Mouse (Mus musculus): ENCODE measurements around the gene Ptgr1.

Ptgr1 gene

DNA sequence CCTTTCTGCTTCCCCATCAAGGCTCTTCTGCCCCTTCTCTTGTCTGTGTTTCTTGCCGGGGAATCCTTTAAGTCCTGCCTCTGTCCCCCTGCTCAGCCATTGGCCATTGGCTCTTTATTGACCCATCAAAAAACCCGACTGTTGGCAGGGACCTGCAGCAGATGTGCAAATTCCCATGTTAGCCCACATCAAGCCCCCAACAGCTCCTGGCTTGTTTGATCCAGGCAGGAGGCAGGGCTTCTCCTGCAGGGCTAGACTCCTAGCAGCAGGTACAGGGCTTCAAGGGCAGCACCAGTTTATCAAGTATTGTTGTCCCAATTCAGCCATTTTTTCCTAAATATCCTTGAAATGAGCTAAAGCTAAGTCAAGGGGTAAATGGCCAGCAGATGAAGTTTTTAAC is 60.8 kb downstream of the Ptgr1 start:
- no peak for DNase-seq (ENCODE audit: low spot score in 2 of 2)

DNA sequence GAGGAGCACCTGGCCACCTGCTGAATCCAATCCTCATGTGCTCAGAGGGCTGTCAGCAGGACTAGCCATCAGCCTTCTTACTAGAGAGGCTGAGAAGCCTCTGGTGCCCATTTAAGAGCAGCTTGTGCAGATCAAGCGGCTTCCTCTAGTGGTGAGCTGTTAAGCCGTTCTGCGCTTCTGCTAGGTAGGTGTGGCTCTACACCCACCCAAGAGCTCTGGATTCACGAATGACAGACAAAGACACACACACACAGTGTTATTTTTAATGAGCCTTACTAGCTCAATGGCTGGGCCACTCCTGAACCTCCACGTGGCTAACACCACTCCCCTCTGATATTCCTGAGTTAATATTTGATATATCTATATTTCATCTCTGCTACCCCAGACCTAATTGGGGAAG is 61.3 kb downstream of the Ptgr1 start:
- DNase-seq (ENCODE audit: low spot score in 2 of 2), result no peak

DNA sequence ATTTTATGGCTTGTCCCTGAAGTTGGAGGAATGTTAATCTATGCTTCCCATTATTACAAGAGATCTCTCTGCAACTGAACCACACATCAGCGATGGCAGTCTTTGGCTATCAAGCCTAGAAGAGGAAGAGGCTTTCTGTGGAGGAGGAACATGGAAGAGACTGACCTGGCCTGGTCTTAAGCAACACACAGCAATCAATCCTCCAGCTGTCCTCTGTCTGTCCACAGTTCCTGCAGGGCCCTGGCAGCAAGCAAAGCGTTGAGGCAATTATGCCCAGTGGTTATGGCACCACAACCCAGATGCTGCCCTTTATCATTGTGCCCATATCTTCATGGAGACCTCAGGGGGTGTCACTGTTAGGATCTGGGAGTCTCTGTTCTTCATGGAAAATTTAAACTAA is 63.0 kb downstream of the Ptgr1 start:
- DNase-seq (ENCODE audit: low spot score in 2 of 2), result no peak
